Mouse (Mus musculus) myocyte (in vitro differentiated cells): ENCODE data around the gene Ppp1r10.
A peak's percentile ranks its signal among the peaks of the same experiment; 100 is the strongest.

Experiments
- MAX ChIP-seq: IDR thresholded peaks from one replicate; pipeline ENCODE4 v1.6.1; 2011; ENCODE audit warnings: low read depth, mild to moderate bottlenecking, control low read depth
- MYOD1 ChIP-seq, 3 experiments: IDR thresholded peaks; one replicate each; pipeline ENCODE4 v1.6.1; 2011; ENCODE audit warnings: control low read depth in 2 of 3, low read depth in 2 of 3, mild to moderate bottlenecking in 2 of 3, moderate library complexity in 1 of 3; ENCODE audit not compliant: insufficient read length in 2 of 3, control insufficient read depth in 1 of 3
- MYOG ChIP-seq, 3 experiments: IDR thresholded peaks; one replicate each; pipeline ENCODE4 v1.6.1; 2011; ENCODE audit warnings: control low read depth in 2 of 3, low read depth in 2 of 3, mild to moderate bottlenecking in 2 of 3; ENCODE audit not compliant: insufficient read length in 2 of 3, control insufficient read depth in 1 of 3, insufficient read depth in 1 of 3
- POLR2A ChIP-seq: IDR thresholded peaks from one replicate; pipeline ENCODE4 v1.6.1; 2011; ENCODE audit warnings: low read depth, mild to moderate bottlenecking, control low read depth, moderate library complexity; ENCODE audit not compliant: insufficient read length
- POLR2AphosphoS2 ChIP-seq: IDR thresholded peaks from one replicate; pipeline ENCODE4 v1.6.1; 2011; ENCODE audit warnings: low read depth, control low read depth; ENCODE audit not compliant: insufficient read length
- USF1 ChIP-seq: IDR thresholded peaks from one replicate; pipeline ENCODE4 v1.6.1; 2011; ENCODE audit warnings: low read depth, mild to moderate bottlenecking, control low read depth, moderate library complexity

DNA sequence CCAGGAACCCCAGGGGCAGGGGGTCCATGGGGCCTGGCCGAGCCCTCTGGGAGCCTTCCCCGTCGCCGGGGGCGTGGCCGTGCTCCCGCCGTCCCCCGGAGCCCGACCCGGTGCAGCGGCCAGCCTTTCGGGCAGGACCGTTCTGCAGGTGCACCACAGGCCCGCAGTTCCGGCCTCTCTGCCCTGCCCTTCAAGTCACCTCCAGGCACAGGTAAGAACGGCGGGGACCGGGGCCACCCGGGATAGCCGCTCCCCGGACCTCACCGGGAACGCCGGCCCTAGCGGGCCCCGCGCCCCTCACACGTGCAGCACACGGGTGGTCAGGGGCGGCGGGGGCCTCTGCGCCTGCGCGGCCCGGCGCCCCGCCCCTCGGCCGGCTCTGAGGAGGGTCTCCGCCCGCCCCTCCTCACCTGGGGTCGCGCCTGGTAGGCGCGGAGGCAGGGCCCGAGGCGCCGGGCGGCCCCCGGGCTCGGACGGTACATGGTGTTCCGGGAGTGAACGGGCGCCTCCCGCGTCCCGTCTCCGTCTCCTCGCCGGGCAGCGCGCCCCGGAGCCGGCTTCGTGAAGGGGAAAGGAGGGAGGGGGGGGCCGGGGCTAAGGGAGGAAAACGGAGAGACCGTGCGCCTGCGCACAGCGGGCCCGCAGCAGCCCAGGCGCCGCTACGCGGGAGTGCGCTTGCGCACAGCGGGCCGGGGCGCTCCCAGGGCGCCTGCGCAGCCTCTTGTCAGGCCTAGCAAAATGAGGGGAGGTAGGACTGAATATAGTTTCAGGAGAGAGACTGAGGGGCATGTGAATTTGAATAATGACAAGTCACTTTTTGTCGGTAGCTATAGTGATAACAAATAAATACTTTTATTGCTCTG lies 19.2 kb upstream of the Ppp1r10 start, which contains the start of gene 2310061I04Rik:
- TF ChIP-seq MAX, result no peak
- TF ChIP-seq MYOG (IDR thresholded peaks at IDR 0.05; ENCODE audit: control insufficient read depth in 1 of 3, insufficient read depth in 1 of 3, insufficient read length in 2 of 3, low read depth in 2 of 3), result no peak
- TF ChIP-seq POLR2A, result peak; percentile 56
- peak; percentile 88 for TF ChIP-seq POLR2AphosphoS2
- no peak for TF ChIP-seq MYOD1 (IDR thresholded peaks at IDR 0.05; ENCODE audit: control insufficient read depth in 1 of 3, insufficient read length in 2 of 3, low read depth in 2 of 3)
- no peak for TF ChIP-seq USF1
